Mouse (Mus musculus): ENCODE data around the gene Zfp600. TPM values are rescaled to one million over a fixed set of nuclear protein-coding genes. Genes with fewer than 3 reads are reported as not detected.

Zfp600 gene
- not detected for polyA plus RNA-seq (2015; fragmentation: Illumina TruSeq; extraction: RNeasy Lipid Tissue Mini Kit (QIAGEN cat#74804); ENCODE audit: insufficient read depth, low read depth, low replicate concordance)

GRCm38 (mm10) chr4:146156524-146156923, at the start of gene Zfp600:
Gene Zfp600 (plus strand): TSS chr4:146156824.

Other genes starting within 250 kb of the Zfp600 start
- gene Zfp987, start 59.5 kb upstream of the Zfp600 start, polyA plus RNA-seq (2015; fragmentation: Illumina TruSeq; extraction: RNeasy Lipid Tissue Mini Kit (QIAGEN cat#74804); ENCODE audit: insufficient read depth, low read depth, low replicate concordance): not detected